Mouse (Mus musculus) heart, postnatal 36 days (tissue): ENCODE measurements at regions not wholly inside any gene's neighbourhood (a gene's known extent, or its start where the extent isn't known, plus 50 kb on each side); places are given as distances from the start of the nearest gene placed in this dataset.

ENCODE experiments used
- DNase-seq, 2 experiments: peaks; one replicate each; pipeline ENCODE4 v3.0.0; 2021 to 2022
- intact Hi-C: fragments of 180-260 bp; cut with DNase I; formaldehyde crosslinking; loops from one replicate; pipeline ENCODE4 v1.15.1; 2025

DNA sequence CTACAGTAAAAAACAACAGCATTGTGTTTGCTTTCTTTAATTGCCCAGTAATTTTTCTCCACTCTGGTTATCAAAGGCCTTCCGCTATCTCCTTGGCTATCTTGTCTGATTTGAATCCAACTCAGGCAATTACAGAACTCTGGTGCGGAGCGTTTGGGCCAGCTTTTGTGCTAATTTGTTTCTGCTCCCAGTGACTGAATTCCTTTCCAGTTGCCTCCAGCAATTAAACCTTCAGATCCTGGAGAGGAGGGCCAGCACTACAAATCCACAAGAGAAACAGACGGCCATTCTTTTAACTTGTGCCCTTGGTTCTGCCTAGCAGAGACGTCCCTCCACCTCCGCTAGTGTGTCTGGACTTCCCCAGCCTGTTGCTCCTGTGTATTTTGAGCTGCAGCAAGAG is 51.3 kb upstream of the Ankrd55 start:
- no peak for DNase-seq
- intact Hi-C loops: no loop called here

DNA sequence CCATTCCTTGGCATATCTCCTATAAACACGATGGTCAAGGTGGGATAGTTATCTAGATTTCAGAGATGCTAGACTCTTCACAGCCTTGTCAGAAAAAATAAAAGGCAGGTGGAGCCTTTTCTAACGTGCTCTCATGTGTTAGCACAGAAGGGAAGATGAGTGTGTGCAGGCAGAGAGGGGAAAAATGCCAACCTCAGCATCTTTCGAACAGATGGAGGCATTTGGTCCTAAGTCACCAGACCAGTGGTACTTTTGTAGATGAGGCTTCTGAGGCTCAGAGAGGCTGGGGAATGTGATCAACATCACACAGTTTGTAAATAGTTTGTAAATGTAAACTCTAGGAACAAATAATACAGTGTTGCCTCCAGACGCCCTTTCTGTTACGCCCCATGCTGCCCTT is 50.9 kb upstream of the Ankrd55 start:
- intact Hi-C loops: no loop called here
- no peak for DNase-seq

DNA sequence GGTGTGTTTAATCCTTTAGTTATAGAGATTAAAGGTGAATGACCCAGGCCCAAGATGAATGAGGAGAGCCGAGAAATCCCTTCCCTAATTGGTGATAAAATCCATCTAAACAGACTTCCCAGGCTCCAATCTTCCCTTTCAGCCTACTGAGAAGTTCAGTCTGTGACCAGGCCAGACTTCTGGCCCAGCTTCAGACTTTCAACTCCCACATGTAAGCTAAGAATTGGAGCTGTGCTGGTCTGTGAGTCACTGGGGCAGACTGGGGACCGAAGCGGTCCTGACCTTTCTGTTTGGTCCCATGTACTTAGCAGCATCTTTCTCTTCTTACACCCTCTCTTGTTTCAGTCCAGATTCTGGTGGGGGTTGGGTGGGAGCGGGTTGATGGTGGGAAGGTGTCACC is 50.3 kb upstream of the Ankrd55 start:
- peak in 1 of 2 experiments; percentile 17 for DNase-seq
- intact Hi-C loops: no loop called here
